Mouse (Mus musculus): ENCODE measurements around the gene Zfp941.

GRCm38 (mm10) chr7:140859997-140860396 lies 38.0 kb upstream of the Zfp941 start:
- TF ChIP-seq CTCF (IDR thresholded peaks at IDR 0.05; ENCODE audit: low read depth) (no peak), EP300 (IDR thresholded peaks at IDR 0.05; ENCODE audit: low read depth) (no peak)

All from liver, postnatal 0 days (tissue).